Mouse (Mus musculus) midbrain, embryonic 11.5 days (tissue): Measurements from ENCODE around the gene Mpzl1. TPM values are rescaled to one million over a fixed set of nuclear protein-coding genes. Genes with fewer than 3 reads are reported as not detected.
A peak's percentile ranks its signal among the peaks of the same experiment; 100 is the strongest.

Experiments used
- ATAC-seq: fragments of 200-750 bp; cut with Nextera tagmentation; 2 replicates; pipeline ENCODE4 v1.8.0; 2017; ENCODE audit warnings: moderate TSS enrichment, moderate library complexity; ENCODE audit not compliant: low FRiP score
- DNase-seq: peaks from one replicate; pipeline ENCODE4 v3.0.0; 2015; ENCODE audit warnings: low spot score; ENCODE audit errors: missing footprints
- H3K27ac ChIP-seq: fragments of 300-500 bp; sonication (generic); 2 replicates; pipeline ENCODE4 v1.5.1; 2014; ENCODE audit warnings: low read depth, low read length
- H3K27me3 ChIP-seq: fragments of 300-500 bp; sonication (generic); 2 replicates; pipeline ENCODE4 v1.6.1; 2014; ENCODE audit warnings: mild to moderate bottlenecking, low read length, moderate library complexity, mixed read lengths; ENCODE audit not compliant: control insufficient read depth, insufficient read depth
- H3K36me3 ChIP-seq: fragments of 300-500 bp; sonication (generic); 2 replicates; pipeline ENCODE4 v1.6.1; 2014; ENCODE audit warnings: mild to moderate bottlenecking, low read length, moderate library complexity, mixed read lengths; ENCODE audit not compliant: control insufficient read depth, insufficient read depth
- H3K4me1 ChIP-seq: fragments of 300-500 bp; sonication (generic); 2 replicates; pipeline ENCODE4 v1.6.1; 2014; ENCODE audit warnings: low read length; ENCODE audit not compliant: control insufficient read depth, insufficient read depth
- H3K4me2 ChIP-seq: fragments of 300-500 bp; sonication (generic); 2 replicates; pipeline ENCODE4 v1.6.1; 2014; ENCODE audit warnings: mild to moderate bottlenecking, moderate library complexity
- H3K4me3 ChIP-seq: fragments of 300-500 bp; sonication (generic); 2 replicates; pipeline ENCODE4 v1.5.1; 2014; ENCODE audit warnings: low read depth, low read length
- H3K9ac ChIP-seq: fragments of 300-500 bp; sonication (generic); 2 replicates; pipeline ENCODE4 v1.6.1; 2014; ENCODE audit warnings: low read length
- H3K9me3 ChIP-seq: fragments of 300-500 bp; sonication (generic); 2 replicates; pipeline ENCODE4 v1.6.1; 2016; ENCODE audit warnings: low read length; ENCODE audit not compliant: control insufficient read depth
- WGBS: fragments of 180-500 bp; shearing (Covaris S2); extraction: QIAGEN DNeasy Blood & Tissue Kit; methylation state at CpG from one replicate; pipeline ENCODE4 v1.1.7; 2014; 5-methylcytosine and 5-hydroxymethylcytosine counted together
- polyA plus RNA-seq: library from polyadenylated mRNA; unstranded; fragments of >200 nt; fragmentation: Nextera tagmentation; extraction: Ambion mirVana; gene quantifications from 2 replicates; pipeline ENCODE4 v1.2.1, GENCODE M21; 2014

Gene Mpzl1
- polyA plus RNA-seq, 1 experiment from 2014 or later, result 141 TPM

- H3K9ac ChIP-seq, result no peak overlapping the region
- H3K36me3 ChIP-seq, result peaks cover 21% of the 10 kb centered on the region
- H3K27ac ChIP-seq, result no peak overlapping the region
- H3K4me1 ChIP-seq, result no peaks in the 10 kb centered on the region
- no peaks in the 10 kb centered on the region for H3K9me3 ChIP-seq
- no peaks in the 10 kb centered on the region for H3K27me3 ChIP-seq
- no peak overlapping the region for H3K4me3 ChIP-seq
- no peak for ATAC-seq
- DNase-seq, result no peak
- 87% methylated on average over 10 of the region's 10 CpGs for WGBS
- H3K4me2 ChIP-seq, result no peak overlapping the region
Measured at GRCm38 (mm10) chr1:165601775-165602280, 32.5 kb downstream of the Mpzl1 start.

- Histone ChIP-seq H3K9ac (no peak overlapping the region), H3K4me2 (no peak overlapping the region), H3K27ac (no peak overlapping the region), H3K36me3 (peaks cover 14% of the 10 kb centered on the region; the same call in 1 of the 2 replicates), H3K4me1 (no peaks in the 10 kb centered on the region), H3K9me3 (no peaks in the 10 kb centered on the region), H3K27me3 (no peaks in the 10 kb centered on the region), H3K4me3 (no peak overlapping the region)
- no peak for ATAC-seq
- WGBS, result 94% methylated on average over 15 of the region's 15 CpGs
- DNase-seq, result peak; percentile 39
Measured at GRCm38 (mm10) chr1:165594699-165595421, 39.5 kb downstream of the Mpzl1 start.

- H3K9me3 ChIP-seq, result no peaks in the 10 kb centered on the region
- no peak overlapping the region for H3K4me2 ChIP-seq
- ATAC-seq, result no peak
- H3K27ac ChIP-seq, result no peak overlapping the region
- no peaks in the 10 kb centered on the region for H3K27me3 ChIP-seq
- no peak overlapping the region for H3K9ac ChIP-seq
- peaks cover 7% of the 10 kb centered on the region; the same call in 1 of the 2 replicates for H3K36me3 ChIP-seq
- H3K4me1 ChIP-seq, result no peaks in the 10 kb centered on the region
- no peak for DNase-seq
- WGBS, result 87% methylated on average over 14 of the region's 14 CpGs
- H3K4me3 ChIP-seq, result no peak overlapping the region
Measured at GRCm38 (mm10) chr1:165592295-165593082, 41.8 kb downstream of the Mpzl1 start.

GRCm38 (mm10) chr1:165590760-165591159, 43.6 kb downstream of the Mpzl1 start:
- no peak overlapping the region for H3K9ac ChIP-seq
- no peak overlapping the region for H3K4me3 ChIP-seq
- ATAC-seq, result no peak
- peaks cover 7% of the 10 kb centered on the region; the same call in 1 of the 2 replicates for H3K36me3 ChIP-seq
- no peaks in the 10 kb centered on the region for H3K9me3 ChIP-seq
- H3K27ac ChIP-seq, result no peak overlapping the region
- no peak overlapping the region for H3K4me2 ChIP-seq
- 82% methylated on average over 8 of the region's 8 CpGs for WGBS
- peak; percentile 62 for DNase-seq
- no peaks in the 10 kb centered on the region for H3K27me3 ChIP-seq
- no peaks in the 10 kb centered on the region for H3K4me1 ChIP-seq

- DNase-seq (no peak), ATAC-seq (no peak)
- Histone ChIP-seq H3K9ac (no peak overlapping the region), H3K4me2 (no peak overlapping the region), H3K27me3 (no peaks in the 10 kb centered on the region), H3K36me3 (peaks cover 7% of the 10 kb centered on the region; the same call in 1 of the 2 replicates), H3K9me3 (no peaks in the 10 kb centered on the region), H3K27ac (no peak overlapping the region), H3K4me1 (no peaks in the 10 kb centered on the region), H3K4me3 (no peak overlapping the region)
- 66% methylated on average over 10 of the region's 10 CpGs for WGBS
Measured at GRCm38 (mm10) chr1:165589280-165590048, 44.9 kb downstream of the Mpzl1 start.

- 75% methylated on average over 8 of the region's 8 CpGs for WGBS
- H3K4me2 ChIP-seq, result no peak overlapping the region
- H3K4me1 ChIP-seq, result no peaks in the 10 kb centered on the region
- H3K9ac ChIP-seq, result no peak overlapping the region
- H3K36me3 ChIP-seq, result peaks cover 5% of the 10 kb centered on the region; the same call in 1 of the 2 replicates
- no peak overlapping the region for H3K4me3 ChIP-seq
- no peaks in the 10 kb centered on the region for H3K9me3 ChIP-seq
- H3K27ac ChIP-seq, result no peak overlapping the region
- ATAC-seq (no peak), DNase-seq (no peak)
- no peaks in the 10 kb centered on the region for H3K27me3 ChIP-seq
Measured at GRCm38 (mm10) chr1:165587845-165588244, 46.5 kb downstream of the Mpzl1 start.

- Histone ChIP-seq H3K36me3 (peaks cover 2% of the 10 kb centered on the region; the same call in 1 of the 2 replicates), H3K27ac (no peak overlapping the region), H3K27me3 (no peaks in the 10 kb centered on the region), H3K9me3 (no peaks in the 10 kb centered on the region), H3K4me2 (no peak overlapping the region), H3K4me1 (no peaks in the 10 kb centered on the region), H3K4me3 (no peak overlapping the region), H3K9ac (no peak overlapping the region)
- ATAC-seq, result no peak
- DNase-seq, result no peak
- 95% methylated on average over 1 of the region's 1 CpGs for WGBS
Measured at GRCm38 (mm10) chr1:165586366-165586765, 48.0 kb downstream of the Mpzl1 start.

- Histone ChIP-seq H3K4me3 (no peak overlapping the region), H3K4me2 (no peak overlapping the region), H3K9ac (no peak overlapping the region), H3K27ac (no peak overlapping the region), H3K36me3 (no peaks in the 10 kb centered on the region; the same call in 1 of the 2 replicates), H3K4me1 (no peaks in the 10 kb centered on the region), H3K9me3 (no peaks in the 10 kb centered on the region), H3K27me3 (no peaks in the 10 kb centered on the region)
- peak; percentile 26 for DNase-seq
- 73% methylated on average over 14 of the region's 14 CpGs for WGBS
- ATAC-seq, result no peak
Measured at GRCm38 (mm10) chr1:165585389-165586104, 48.8 kb downstream of the Mpzl1 start.
